Mouse (Mus musculus) liver, embryonic 15.5 days (tissue): ENCODE data around the gene Mrps9. TPM values are rescaled to one million over a fixed set of nuclear protein-coding genes. Genes with fewer than 3 reads are reported as not detected.

Experiments used
- ATAC-seq: fragments of 200-750 bp; cut with Nextera tagmentation; 2 replicates; pipeline ENCODE4 v1.8.0; 2017; ENCODE audit warnings: moderate number of reproducible peaks, mild to moderate bottlenecking, moderate library complexity; ENCODE audit not compliant: insufficient read depth
- H3K27ac ChIP-seq: fragments of 300-500 bp; sonication (generic); replicated peaks from 2 replicates; pipeline ENCODE4 v1.5.1; 2015; ENCODE audit warnings: mild to moderate bottlenecking, inconsistent platforms
- H3K27me3 ChIP-seq: fragments of 300-500 bp; sonication (generic); 2 replicates; pipeline ENCODE4 v1.6.1; 2015; ENCODE audit warnings: mild to moderate bottlenecking, inconsistent platforms
- H3K36me3 ChIP-seq: fragments of 300-500 bp; sonication (generic); replicated peaks from 2 replicates; pipeline ENCODE4 v1.6.1; 2015; ENCODE audit warnings: moderate library complexity, mild to moderate bottlenecking, inconsistent platforms
- H3K4me1 ChIP-seq: fragments of 300-500 bp; sonication (generic); replicated peaks from 2 replicates; pipeline ENCODE4 v1.6.1; 2015; ENCODE audit warnings: inconsistent platforms
- H3K4me2 ChIP-seq: fragments of 300-500 bp; sonication (generic); 2 replicates; pipeline ENCODE4 v1.6.1; 2015; ENCODE audit warnings: moderate library complexity, mild to moderate bottlenecking, inconsistent platforms
- H3K4me3 ChIP-seq: fragments of 300-500 bp; sonication (generic); replicated peaks from 2 replicates; pipeline ENCODE4 v1.5.1; 2015; ENCODE audit warnings: mild to moderate bottlenecking, inconsistent platforms
- H3K9ac ChIP-seq: fragments of 300-500 bp; sonication (generic); 2 replicates; pipeline ENCODE4 v1.6.1; 2015; ENCODE audit warnings: moderate library complexity, mild to moderate bottlenecking, inconsistent platforms
- H3K9me3 ChIP-seq: fragments of 300-500 bp; sonication (generic); replicated peaks from 2 replicates; pipeline ENCODE4 v1.6.1; 2016; ENCODE audit warnings: inconsistent platforms
- WGBS: fragments of 180-500 bp; shearing (Covaris S2); methylation state at CpG from one replicate; pipeline ENCODE4 v1.1.7; 2015; ENCODE audit warnings: mixed read lengths; ENCODE audit not compliant: insufficient replicate concordance; 5-methylcytosine and 5-hydroxymethylcytosine counted together
- polyA plus RNA-seq: library from polyadenylated mRNA; unstranded; fragments of >200 nt; fragmentation: Nextera tagmentation; extraction: Ambion mirVana; gene quantifications from 2 replicates; pipeline ENCODE4 v1.2.1, GENCODE M21; 2015

Gene Mrps9
- polyA plus RNA-seq, 1 experiment from 2014 or later = 23.0 TPM

DNA sequence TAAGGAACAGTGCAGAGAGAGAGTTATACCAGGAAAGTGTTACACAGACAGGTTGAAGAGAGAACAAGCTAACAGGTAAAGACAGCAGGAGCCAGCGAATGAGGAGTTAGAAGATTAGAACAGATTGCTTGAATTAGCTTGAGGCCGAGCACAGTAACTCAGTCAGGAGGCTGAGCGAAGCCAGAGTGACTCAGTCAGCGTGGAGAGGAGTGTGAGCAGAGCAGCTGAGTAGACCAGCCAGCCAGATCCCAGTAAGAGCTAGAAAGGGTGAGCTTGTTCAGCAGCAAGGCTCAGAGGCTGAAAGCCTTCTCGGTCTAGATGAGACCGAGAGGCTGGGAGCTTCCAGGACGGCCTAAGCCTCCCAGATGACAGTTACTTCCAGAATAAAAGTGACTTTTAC lies 55.7 kb downstream of the Mrps9 start:
- Histone ChIP-seq H3K9me3 (no peaks in the 10 kb centered on the region), H3K4me1 (no peaks in the 10 kb centered on the region), H3K27ac (no peak overlapping the region), H3K27me3 (no peaks in the 10 kb centered on the region), H3K4me3 (no peak overlapping the region), H3K4me2 (no peak overlapping the region), H3K36me3 (peaks cover 6% of the 10 kb centered on the region; the same call in 1 of the 2 replicates), H3K9ac (no peak overlapping the region)
- WGBS = 69% methylated on average over 7 of the region's 7 CpGs
- no peak for ATAC-seq

DNA sequence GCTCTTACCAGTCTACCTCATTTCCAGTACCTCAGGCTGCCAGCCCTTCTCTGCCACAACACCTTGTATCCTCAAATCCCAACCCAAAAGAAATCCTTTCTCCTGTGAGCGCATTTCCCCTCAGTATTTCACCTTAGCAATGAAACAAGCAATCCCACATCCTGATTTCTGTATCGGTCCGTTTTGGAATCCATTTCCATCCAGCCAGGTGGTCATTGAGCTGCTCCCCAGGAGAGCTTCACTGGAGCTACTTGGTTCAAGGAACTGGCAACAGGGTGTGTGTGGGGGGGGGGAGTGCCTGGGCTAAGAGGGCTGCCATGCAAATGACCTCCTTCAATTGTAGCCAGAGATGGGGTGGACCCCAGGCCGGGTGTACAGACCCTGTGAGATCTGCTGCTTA lies 56.1 kb downstream of the Mrps9 start:
- H3K4me3 ChIP-seq = no peak overlapping the region
- 62% methylated on average over 4 of the region's 4 CpGs for WGBS
- H3K27me3 ChIP-seq = no peaks in the 10 kb centered on the region
- peaks cover 4% of the 10 kb centered on the region; the same call in 1 of the 2 replicates for H3K36me3 ChIP-seq
- no peaks in the 10 kb centered on the region for H3K9me3 ChIP-seq
- ATAC-seq = no peak
- H3K27ac ChIP-seq = no peak overlapping the region
- H3K9ac ChIP-seq = no peak overlapping the region
- no peak overlapping the region for H3K4me2 ChIP-seq
- H3K4me1 ChIP-seq = no peaks in the 10 kb centered on the region

DNA sequence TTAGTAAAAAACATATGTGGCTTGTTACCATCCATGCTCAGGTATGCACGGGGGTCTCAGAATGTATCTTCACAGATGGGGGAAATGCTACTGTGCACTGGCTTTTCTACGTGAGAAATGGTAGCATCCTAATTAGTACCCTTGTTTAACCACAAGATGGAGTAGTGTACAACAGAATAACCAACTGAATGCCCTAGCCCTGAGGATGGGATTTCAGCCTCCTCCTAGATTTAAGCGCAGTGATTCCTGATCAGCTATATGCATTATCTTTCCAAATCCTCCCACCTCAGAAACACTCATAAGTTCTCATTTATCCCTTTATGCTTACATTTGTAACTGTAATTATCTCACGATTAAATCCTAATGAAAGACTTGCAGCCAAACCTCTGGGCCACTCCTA lies 64.0 kb downstream of the Mrps9 start:
- Histone ChIP-seq H3K4me2 (no peak overlapping the region), H3K9ac (no peak overlapping the region), H3K9me3 (no peaks in the 10 kb centered on the region), H3K27me3 (no peaks in the 10 kb centered on the region), H3K27ac (no peak overlapping the region), H3K36me3 (no peaks in the 10 kb centered on the region), H3K4me1 (no peaks in the 10 kb centered on the region), H3K4me3 (no peak overlapping the region)
- no peak for ATAC-seq
- 17% methylated on average over 4 of the region's 4 CpGs for WGBS

DNA sequence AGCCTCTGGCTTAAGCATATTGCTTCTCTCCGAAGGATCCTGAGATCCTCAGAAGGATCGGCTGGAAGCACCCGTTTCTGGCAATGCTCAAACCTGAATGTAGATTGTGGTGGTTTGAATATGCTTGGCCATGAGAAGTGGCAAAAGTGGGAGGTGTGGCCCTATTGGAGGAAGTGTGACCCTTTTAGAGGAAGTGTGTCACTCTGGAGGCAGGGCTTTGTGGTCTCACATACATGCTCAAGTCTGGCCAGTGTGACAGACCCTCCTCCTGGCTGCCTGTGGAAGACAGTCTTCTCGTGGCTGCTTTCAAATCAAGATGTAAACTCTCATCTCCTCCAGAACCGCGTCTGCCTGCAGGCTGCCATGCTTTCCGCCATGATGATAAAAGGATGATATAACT lies 65.7 kb downstream of the Mrps9 start:
- no peak for ATAC-seq
- Histone ChIP-seq H3K4me3 (no peak overlapping the region), H3K4me1 (no peaks in the 10 kb centered on the region), H3K4me2 (no peak overlapping the region), H3K27me3 (no peaks in the 10 kb centered on the region), H3K9ac (no peak overlapping the region), H3K27ac (no peak overlapping the region), H3K9me3 (no peaks in the 10 kb centered on the region), H3K36me3 (no peaks in the 10 kb centered on the region)
- WGBS = 58% methylated on average over 7 of the region's 7 CpGs

DNA sequence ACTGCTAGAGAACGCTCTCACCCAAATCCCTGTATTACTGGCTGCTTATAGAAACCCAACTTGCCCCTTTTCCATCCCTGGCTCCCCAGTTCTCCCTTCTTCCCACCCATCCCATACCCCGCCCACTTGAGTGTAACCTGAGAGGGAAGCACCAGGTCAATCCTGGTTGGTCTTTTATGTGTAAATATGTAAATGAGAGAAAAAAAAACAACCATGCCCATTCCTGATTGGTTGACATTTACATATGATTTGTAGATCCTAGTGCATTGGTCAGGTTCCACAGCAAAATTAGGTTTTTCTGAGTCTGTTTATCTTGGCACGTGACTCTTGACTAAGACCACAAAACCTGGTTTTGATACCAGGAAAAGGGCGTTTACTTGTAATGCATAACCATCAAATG lies 66.9 kb downstream of the Mrps9 start:
- no peak overlapping the region for H3K4me2 ChIP-seq
- H3K9me3 ChIP-seq = no peaks in the 10 kb centered on the region
- no peaks in the 10 kb centered on the region for H3K27me3 ChIP-seq
- no peaks in the 10 kb centered on the region for H3K36me3 ChIP-seq
- ATAC-seq = no peak
- no peak overlapping the region for H3K27ac ChIP-seq
- H3K4me3 ChIP-seq = no peak overlapping the region
- no peak overlapping the region for H3K9ac ChIP-seq
- WGBS = 30% methylated on average over 4 of the region's 4 CpGs
- H3K4me1 ChIP-seq = no peaks in the 10 kb centered on the region

DNA sequence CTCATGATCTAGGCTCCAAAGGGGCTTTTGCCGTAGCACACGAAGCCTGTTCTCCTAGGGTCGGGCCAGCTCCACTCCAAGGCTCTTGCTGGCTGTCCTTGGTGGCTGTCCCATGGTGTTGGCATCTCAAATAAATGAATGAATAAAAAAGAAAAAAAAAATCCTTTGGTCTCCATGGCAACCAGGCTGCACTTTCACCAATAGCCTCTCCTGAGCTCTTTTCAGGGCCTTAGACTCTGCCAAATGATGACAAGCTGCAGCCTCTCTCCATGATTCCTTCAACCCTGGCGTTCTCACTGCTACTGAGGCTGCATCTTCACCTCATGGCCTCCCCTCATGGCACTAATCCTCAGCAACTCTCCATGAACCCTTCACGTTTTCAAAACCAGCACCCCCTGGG lies 72.9 kb downstream of the Mrps9 start:
- Histone ChIP-seq H3K36me3 (no peaks in the 10 kb centered on the region), H3K9me3 (no peaks in the 10 kb centered on the region), H3K27ac (no peak overlapping the region), H3K4me2 (no peak overlapping the region), H3K4me1 (no peaks in the 10 kb centered on the region), H3K4me3 (no peak overlapping the region), H3K9ac (no peak overlapping the region), H3K27me3 (no peaks in the 10 kb centered on the region)
- WGBS = 58% methylated on average over 5 of the region's 5 CpGs
- ATAC-seq = no peak

DNA sequence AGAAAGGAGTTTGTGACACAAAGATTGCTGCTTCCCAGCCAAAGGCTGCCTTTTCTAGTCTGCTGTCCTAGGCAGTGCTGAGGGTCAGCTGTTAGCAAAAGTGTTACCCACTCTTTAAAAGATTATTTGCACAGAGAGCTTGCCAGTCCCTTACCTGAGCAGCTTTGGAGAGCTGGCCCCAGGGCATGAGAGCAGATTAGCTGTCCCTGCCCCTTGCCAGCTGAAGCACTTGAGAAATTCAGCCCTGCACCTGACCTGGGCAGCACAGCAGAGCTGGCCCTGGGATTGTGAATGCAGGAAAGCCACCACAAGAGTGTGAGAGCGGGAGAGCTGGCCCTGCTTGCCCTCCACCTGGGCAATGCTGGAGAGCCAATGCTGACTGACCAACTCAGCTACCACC lies 82.6 kb downstream of the Mrps9 start:
- no peak for ATAC-seq
- H3K36me3 ChIP-seq = no peaks in the 10 kb centered on the region
- H3K9me3 ChIP-seq = no peaks in the 10 kb centered on the region
- H3K27ac ChIP-seq = no peak overlapping the region
- no peak overlapping the region for H3K9ac ChIP-seq
- H3K4me3 ChIP-seq = no peak overlapping the region
- H3K4me2 ChIP-seq = no peak overlapping the region
- 71% methylated on average over 1 of the region's 1 CpGs for WGBS
- no peaks in the 10 kb centered on the region for H3K27me3 ChIP-seq
- no peaks in the 10 kb centered on the region for H3K4me1 ChIP-seq

DNA sequence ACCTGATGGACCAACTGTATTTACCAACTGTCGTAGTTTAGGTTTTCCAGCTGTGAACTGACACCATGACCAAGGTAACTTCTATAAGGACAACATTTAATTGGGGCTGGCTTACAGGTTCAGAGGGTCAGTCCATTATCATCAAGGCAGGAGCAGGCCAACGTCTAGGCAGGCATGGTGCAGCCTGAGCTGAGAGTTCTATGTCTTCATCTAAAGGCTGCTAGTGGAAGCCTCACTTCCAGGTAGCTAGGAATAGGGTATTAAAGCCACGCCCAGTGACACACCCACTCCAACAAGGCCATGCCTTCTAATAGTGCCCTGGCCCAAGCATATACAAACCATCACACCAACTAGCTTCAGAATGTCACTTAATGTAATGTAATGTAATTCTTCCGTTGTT lies 97.5 kb downstream of the Mrps9 start:
- no peaks in the 10 kb centered on the region for H3K9me3 ChIP-seq
- H3K27ac ChIP-seq = no peak overlapping the region
- no peak overlapping the region for H3K9ac ChIP-seq
- H3K27me3 ChIP-seq = peaks cover 24% of the 10 kb centered on the region
- no peaks in the 10 kb centered on the region for H3K4me1 ChIP-seq
- H3K36me3 ChIP-seq = no peaks in the 10 kb centered on the region
- WGBS = 48% methylated on average over 4 of the region's 4 CpGs
- no peak overlapping the region for H3K4me2 ChIP-seq
- H3K4me3 ChIP-seq = no peak overlapping the region
- no peak for ATAC-seq

DNA sequence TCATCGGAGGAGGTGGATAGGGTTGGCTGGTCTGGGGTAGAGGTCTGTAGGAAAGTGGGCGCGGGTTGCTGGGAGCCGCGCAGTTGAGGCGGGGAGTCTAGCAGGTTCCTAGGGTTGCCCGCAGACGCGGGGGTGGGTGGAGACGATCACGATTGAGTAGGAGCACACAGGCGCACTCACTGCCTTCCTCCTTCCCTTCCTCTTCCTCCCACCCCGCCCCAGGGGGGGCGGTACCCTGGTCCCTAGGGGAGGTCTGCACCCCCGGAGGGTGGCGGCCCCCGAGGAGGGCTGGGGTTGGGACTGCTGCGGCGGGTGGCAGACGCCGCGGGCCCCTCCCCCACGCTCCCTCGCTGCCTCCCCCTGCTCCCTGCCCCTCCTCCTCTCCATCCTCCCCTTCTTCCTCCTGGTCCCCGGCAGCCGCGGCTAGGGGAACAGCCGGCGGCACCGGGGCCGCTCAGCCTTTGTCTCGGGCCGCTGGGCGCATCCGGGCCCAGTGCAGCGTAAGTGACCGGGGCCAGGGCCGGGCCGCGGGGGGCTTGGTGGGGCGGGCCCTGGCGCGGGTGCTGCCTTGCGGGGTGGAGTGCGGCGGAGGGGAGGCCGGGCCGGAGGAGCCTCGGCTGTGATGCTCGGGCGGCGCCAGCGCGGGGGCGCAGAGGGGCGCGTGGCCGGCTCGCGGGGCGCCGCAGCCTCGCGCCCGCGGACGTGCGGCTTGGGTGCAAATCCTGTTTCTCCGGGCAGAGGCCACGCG lies 101.9 kb downstream of the Mrps9 start, which contains the start of gene Gpr45:
Gpr45 (plus strand) TSS at position 139 of the 748 bp plus-strand sequence.
- ATAC-seq = no peak
- no peaks in the 10 kb centered on the region for H3K4me1 ChIP-seq
- no peaks in the 10 kb centered on the region for H3K36me3 ChIP-seq
- H3K9me3 ChIP-seq = no peaks in the 10 kb centered on the region
- H3K4me3 ChIP-seq = peak within 1 kb of the TSS; percentile 47
- peak within 1 kb of the TSS; percentile 63 for H3K4me2 ChIP-seq
- H3K27ac ChIP-seq = no peak within 1 kb of the TSS
- peaks cover 42% of the 10 kb centered on the region for H3K27me3 ChIP-seq
- 1% methylated on average over 62 of the region's 71 CpGs for WGBS
- no peak within 1 kb of the TSS for H3K9ac ChIP-seq

DNA sequence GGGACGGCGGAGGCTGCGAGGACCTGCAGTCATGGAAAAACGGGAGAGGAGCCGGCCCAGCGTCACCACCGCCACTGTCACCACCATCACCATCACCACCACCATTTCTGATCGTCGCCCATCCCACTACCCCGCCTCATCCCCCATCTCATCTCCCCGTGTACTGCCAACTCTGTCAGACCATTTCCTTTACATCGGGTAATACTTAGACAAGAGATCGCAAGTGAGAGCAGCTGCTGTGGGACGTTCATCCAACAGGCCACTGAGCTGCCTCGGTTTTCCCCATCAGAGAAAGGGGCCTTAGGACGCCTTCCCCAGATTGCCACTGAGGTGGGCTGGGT lies 102.4 kb downstream of the Mrps9 start:
- no peaks in the 10 kb centered on the region for H3K4me1 ChIP-seq
- no peak overlapping the region for H3K27ac ChIP-seq
- no peak overlapping the region for H3K9ac ChIP-seq
- WGBS = 2% methylated on average over 16 of the region's 16 CpGs
- peaks cover 42% of the 10 kb centered on the region for H3K27me3 ChIP-seq
- peak overlapping the region; percentile 63 for H3K4me2 ChIP-seq
- no peak for ATAC-seq
- H3K9me3 ChIP-seq = no peaks in the 10 kb centered on the region
- peak overlapping the region; percentile 47 for H3K4me3 ChIP-seq
- no peaks in the 10 kb centered on the region for H3K36me3 ChIP-seq
